Mouse (Mus musculus): Measurements from ENCODE around the gene Prkd3.

DNA sequence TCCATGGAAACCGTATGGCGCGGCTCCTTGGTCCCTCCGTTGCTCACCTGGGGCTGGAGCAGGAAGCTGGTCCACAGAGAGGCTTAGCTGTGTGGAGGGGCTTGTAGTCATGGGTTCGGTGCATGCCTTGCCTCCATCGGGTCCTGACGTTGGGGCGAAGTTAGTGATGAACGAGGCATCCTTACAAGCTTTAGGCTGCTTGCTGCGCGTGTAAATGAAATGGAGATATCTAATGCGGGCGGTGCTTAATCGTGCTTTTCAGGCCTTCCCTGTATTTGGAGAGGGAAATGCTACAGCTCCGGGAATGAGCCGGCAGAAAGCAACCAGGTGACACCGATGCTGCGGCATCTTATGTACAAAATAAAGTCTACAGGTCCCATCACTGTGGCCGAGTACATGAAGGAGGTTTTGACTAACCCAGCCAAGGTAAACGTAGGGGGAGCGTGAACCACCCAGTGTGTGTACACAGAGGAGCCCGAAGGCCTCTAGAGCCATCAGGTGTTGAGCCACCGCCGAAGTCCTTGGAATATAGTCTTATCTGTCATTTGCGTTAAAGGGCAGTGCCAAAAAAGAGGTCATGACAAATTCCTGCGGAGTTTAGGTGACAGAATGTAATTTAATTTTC, 83.3 kb downstream of the Prkd3 start:
- TF ChIP-seq CTCF (IDR thresholded peaks at IDR 0.05; ENCODE audit: low read depth, low read length) (no peak), GATA1 (IDR thresholded peaks at IDR 0.05; ENCODE audit: borderline replicate concordance, low read length) (no peak)
